Mouse (Mus musculus) liver, adult 10 weeks (tissue): ENCODE results near the gene Tpbgl. TPM values are rescaled to one million over a fixed set of nuclear protein-coding genes. Genes with fewer than 3 reads are reported as not detected.

Experiments
- polyA plus RNA-seq: library from polyadenylated mRNA; stranded (reverse); fragments of 350-450 nt; fragmentation: Illumina TruSeq; extraction: RNeasy Lipid Tissue Mini Kit (QIAGEN cat#74804); gene quantifications from one replicate; pipeline ENCODE4 v1.2.3, GENCODE M21; 2014; ENCODE audit warnings: low read depth, low replicate concordance

Gene Tpbgl
- polyA plus RNA-seq: 4.2 TPM

GRCm38 (mm10) chr7:99626376-99627270 is at the start of gene Tpbgl:
TSS of gene Tpbgl (minus strand) at chr7:99627103.

Other genes with a start within 250 kb of the Tpbgl start
- not detected for gene Gdpd5, start 245.7 kb downstream of the Tpbgl start, polyA plus RNA-seq
- gene Klhl35, start 161.1 kb downstream of the Tpbgl start, polyA plus RNA-seq: not detected
- 340 TPM for gene Rps3, start 143.4 kb downstream of the Tpbgl start, polyA plus RNA-seq
- 1.8 TPM for gene Arrb1, start 91.6 kb downstream of the Tpbgl start, polyA plus RNA-seq
- gene Slco2b1, start 84.2 kb upstream of the Tpbgl start, polyA plus RNA-seq: 54.1 TPM
- not detected for gene Olfr520, start 103.2 kb upstream of the Tpbgl start, polyA plus RNA-seq
- gene Olfr521, start 136.4 kb upstream of the Tpbgl start, polyA plus RNA-seq: not detected
- gene Neu3, start 201.3 kb upstream of the Tpbgl start, polyA plus RNA-seq: 1.3 TPM
- not detected for gene Xrra1, start 232.0 kb upstream of the Tpbgl start, polyA plus RNA-seq
- gene Spcs2, start 236.4 kb upstream of the Tpbgl start, polyA plus RNA-seq: 169 TPM